Mouse (Mus musculus): ENCODE results near the gene Gm19410.

Gene Gm19410

DNA sequence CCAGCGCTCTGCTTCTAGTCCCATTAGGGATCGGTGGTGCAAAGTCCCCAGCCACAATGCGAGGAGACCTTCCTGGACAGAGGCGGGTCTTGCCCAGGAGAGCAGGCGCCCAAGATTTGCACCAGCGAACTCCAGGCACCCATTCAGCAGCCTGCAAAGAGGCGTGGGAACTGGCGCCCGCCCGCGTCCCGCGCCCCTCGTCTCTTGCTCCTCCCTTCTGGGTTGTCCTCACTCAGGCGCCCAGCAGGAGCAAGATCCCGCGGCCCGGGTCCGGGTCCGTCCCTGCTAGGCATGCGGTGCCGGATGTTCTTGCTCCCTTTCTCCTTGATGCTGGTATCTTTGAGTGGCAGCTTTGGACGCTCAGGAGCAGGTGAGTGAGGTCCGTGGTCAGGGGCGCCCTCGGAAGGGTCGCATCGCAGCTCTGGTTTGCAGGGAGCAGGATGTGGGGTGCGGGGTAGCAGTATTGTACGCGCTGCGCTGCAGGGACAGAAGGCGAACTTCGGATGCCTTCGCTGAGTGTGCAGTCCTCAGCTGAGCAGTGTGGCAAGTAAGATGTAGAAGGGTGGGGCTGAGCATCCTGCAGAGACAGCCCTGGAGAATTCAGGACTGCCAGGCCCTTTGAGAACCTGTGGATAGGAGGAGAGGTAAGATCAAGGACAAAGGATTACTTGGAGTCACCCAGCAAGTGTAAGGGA is at the start of gene Gm19410:
Gene Gm19410 (plus strand): TSS at position 292 of the 695 bp plus-strand sequence.
- no peak for DNase-seq

DNA sequence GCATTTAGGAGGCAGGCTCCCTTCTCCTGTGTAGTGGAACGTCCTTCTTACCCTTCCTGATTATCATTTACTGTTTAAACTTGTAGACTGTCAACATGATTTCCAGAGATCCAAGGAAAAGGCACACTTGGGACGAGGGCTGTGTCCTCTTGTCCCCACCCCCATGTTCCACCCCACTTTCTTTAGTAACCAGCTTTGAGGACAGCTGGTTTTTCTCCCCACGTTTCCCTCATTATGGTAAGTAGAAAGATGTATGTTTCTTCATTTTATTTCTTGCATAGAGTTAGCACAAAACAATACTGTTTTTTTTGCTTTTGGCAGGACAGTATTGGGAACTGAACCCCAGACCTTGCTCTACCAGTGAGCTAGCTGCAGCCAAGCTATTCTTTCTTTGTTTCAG is 34.8 kb upstream of the Gm19410 start:
- DNase-seq = no peak

DNA sequence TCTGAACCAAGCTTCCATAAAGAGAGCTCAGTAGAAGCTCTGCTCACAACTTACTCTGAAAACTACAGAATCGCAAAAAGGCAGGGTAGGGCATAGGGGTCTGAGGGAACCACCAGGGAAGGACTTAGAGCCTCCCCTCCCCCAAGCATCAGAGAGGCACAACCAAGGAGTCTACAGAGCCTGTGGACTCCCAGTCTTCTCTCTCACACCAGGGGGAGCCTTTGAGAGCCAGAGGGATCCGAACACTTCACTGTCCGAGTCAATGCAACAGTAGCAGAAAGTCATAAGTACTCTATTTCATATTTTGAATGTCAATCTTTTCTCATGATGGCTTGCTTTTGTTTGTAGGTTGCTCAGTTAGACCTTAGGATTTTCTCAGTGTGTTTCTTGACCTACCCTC is 30.2 kb upstream of the Gm19410 start:
- DNase-seq = no peak

DNA sequence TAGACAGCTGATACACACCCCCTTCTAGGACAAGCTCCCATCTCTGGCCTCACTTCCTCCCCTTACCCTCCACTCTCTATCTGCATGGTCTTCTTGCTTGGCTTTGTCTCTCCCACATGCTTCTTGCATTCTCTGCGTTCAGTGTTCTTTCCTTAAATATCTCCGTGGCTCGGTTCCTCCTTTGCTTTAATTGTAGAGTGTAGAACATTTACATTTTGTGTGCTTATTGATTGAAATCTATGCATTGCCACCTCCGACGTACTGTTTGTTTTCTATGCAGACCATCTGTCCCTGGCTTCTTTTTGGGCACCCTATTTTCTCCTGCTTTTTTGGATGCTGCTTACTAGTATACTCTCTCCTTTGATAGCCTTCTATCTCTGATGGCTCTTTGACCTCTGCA is 9.4 kb upstream of the Gm19410 start:
- DNase-seq = no peak

DNA sequence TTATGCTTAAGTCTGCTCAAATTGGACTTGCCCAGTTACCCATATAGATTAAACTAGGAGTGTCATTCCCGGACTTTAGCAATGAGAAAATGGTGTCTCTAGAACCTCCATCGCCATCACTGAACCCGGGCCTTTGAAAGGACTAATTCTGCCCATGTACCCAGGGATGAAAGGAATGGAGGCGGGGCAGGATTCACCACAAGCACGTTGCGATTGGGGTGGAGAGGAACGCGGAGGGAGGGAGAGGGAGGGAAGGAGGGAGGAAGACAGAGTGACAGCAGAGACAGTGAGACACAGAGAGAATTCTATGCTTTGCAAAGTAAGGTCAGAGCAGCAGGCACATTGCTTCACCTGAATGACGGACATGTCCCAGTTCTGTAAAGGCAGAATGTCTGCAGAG is 570 bp upstream of the Gm19410 start:
- DNase-seq = no peak

DNA sequence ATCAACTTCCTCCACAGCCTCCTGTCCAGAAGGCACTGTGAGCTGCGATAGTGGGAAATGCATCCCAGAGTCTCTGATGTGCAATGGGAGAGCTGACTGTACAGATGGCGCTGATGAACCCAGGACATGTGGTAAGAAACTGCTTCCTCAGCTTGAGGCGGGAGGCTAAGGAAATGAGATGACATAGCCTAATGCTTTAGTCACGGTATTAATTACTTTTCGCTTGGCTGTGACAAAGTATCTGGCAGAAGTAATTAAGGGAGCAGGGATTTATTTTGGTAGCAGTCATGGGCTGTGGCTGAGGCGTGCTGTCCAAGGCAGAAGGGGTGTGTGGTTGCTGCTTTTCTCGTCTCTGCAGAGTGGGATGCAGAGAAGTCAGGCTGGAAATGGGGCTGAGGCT is 7.9 kb downstream of the Gm19410 start:
- no peak for DNase-seq
